Mouse (Mus musculus): Measurements from ENCODE around the gene Nek1. TPM values are rescaled to one million over a fixed set of nuclear protein-coding genes. Genes with fewer than 3 reads are reported as not detected.

The Nek1 gene
- total and polyA plus RNA-seq, 3 experiments: 4.0 to 10.5 (median 9.3) TPM

DNA sequence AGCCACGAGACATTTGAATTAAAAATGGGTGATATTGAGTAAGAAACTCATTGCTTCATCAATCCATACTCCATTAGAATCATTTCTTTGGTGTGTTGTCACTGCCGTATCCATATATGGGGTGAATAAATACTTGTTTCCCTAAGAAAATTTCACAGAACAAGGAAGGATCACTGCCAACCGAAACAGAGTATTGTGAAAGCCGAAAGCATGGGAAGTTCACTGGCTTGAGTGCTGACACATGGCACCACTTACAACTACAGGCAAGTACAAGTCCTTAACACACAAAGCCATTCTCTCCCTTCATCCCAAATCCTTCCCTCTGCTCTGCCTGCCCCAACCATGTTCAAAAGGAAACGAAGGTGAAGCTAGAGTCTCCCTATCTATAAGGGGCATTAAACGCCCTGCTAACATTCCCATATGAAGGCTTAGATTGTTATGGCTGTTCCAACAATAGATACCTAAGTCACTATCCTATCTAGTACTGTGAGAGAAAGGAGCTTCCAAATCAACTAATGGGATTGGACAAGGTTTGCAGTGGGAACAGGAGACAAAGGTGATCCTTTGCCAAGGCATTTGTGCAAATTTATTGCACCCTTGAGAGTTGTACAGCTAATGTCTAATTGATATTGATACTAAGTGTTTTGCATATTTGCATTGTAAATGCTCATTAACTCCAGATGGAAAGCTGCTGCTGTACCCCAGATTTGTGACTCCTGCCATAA lies 168.6 kb downstream of the Nek1 start:
- DNase-seq: no peak
- H3K9ac ChIP-seq (ENCODE audit: low read depth, low read length): no peak overlapping the region
- WGBS: 78% methylated on average over 6 of the region's 6 CpGs
- no peaks in the 10 kb centered on the region for H3K27me3 ChIP-seq (ENCODE audit: control insufficient read depth, insufficient read depth, low read length)
- H3K4me3 ChIP-seq: no peak overlapping the region
- no peaks in the 10 kb centered on the region for H3K4me1 ChIP-seq (ENCODE audit: control insufficient read depth, insufficient read depth, low read length)
- no peaks in the 10 kb centered on the region for H3K36me3 ChIP-seq (ENCODE audit: control insufficient read depth, insufficient read depth, low read length)
- no peak overlapping the region for H3K27ac ChIP-seq
- TF ChIP-seq EP300 (IDR thresholded peaks at IDR 0.05; ENCODE audit: insufficient read depth, low read depth, low read length): no peak
- no peak for TF ChIP-seq POLR2A (IDR thresholded peaks at IDR 0.05; ENCODE audit: insufficient read depth, low read depth, low read length)
- intact Hi-C loops (cut with DNase I): no loop called here
- H3K79me2 ChIP-seq (replicated peaks; ENCODE audit: control insufficient read depth, insufficient read depth, low read length): no peaks in the 10 kb centered on the region

DNA sequence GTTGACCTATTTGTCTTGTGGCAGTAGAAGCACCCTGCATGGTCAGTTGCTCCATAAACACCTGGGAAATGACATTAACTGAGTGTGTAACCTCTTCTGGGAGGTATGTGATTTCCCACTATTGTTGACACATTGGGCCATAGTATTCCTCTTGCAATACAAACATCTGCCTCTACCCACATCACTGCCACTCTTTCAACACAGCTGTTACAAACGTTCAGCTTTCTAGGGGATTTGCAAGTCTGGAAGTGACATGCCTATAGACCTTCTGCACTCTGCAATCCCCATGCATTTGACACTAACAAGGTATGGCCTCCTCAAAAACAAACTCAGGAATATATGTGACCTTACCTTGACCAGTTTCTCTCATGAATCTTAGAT lies 169.2 kb downstream of the Nek1 start:
- Histone ChIP-seq H3K79me2 (replicated peaks; ENCODE audit: control insufficient read depth, insufficient read depth, low read length) (no peaks in the 10 kb centered on the region), H3K9ac (ENCODE audit: low read depth, low read length) (no peak overlapping the region), H3K4me1 (ENCODE audit: control insufficient read depth, insufficient read depth, low read length) (no peaks in the 10 kb centered on the region), H3K36me3 (ENCODE audit: control insufficient read depth, insufficient read depth, low read length) (no peaks in the 10 kb centered on the region), H3K4me3 (no peak overlapping the region), H3K27ac (no peak overlapping the region), H3K27me3 (ENCODE audit: control insufficient read depth, insufficient read depth, low read length) (no peaks in the 10 kb centered on the region)
- no peak for TF ChIP-seq CTCF (IDR thresholded peaks at IDR 0.05)
- TF ChIP-seq POLR2A (IDR thresholded peaks at IDR 0.05; ENCODE audit: insufficient read depth, low read depth, low read length): no peak
- TF ChIP-seq EP300 (IDR thresholded peaks at IDR 0.05; ENCODE audit: insufficient read depth, low read depth, low read length): no peak
- intact Hi-C loops (cut with DNase I): no loop called here
- 69% methylated on average over 1 of the region's 1 CpGs for WGBS
- DNase-seq: no peak

DNA sequence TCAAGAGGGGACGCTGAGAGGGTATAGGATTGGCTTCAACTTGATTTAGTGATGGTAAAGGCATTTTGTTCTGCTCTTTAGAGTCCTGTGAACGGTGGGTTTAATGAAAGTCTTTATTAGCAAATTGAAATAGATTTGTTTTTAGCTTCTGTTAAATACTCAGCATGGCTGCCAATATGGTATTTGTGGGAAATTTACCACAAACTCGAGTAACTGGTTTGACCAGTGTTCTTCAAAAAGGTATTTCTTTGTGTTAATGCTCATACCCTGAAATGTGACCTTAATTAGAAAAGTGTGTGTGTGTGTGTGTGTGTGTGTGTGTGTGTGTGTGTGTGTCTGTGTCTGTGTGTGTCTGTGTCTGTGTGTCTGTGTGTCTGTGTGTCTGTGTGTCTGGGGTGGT lies 178.6 kb downstream of the Nek1 start:
- Histone ChIP-seq H3K27me3 (ENCODE audit: control insufficient read depth, insufficient read depth, low read length) (no peaks in the 10 kb centered on the region), H3K4me3 (no peak overlapping the region), H3K79me2 (replicated peaks; ENCODE audit: control insufficient read depth, insufficient read depth, low read length) (no peaks in the 10 kb centered on the region), H3K9ac (ENCODE audit: low read depth, low read length) (no peak overlapping the region), H3K36me3 (ENCODE audit: control insufficient read depth, insufficient read depth, low read length) (no peaks in the 10 kb centered on the region), H3K27ac (no peak overlapping the region), H3K4me1 (ENCODE audit: control insufficient read depth, insufficient read depth, low read length) (no peaks in the 10 kb centered on the region)
- intact Hi-C loops (cut with DNase I): no loop called here
- no peak for TF ChIP-seq EP300 (IDR thresholded peaks at IDR 0.05; ENCODE audit: insufficient read depth, low read depth, low read length)
- TF ChIP-seq POLR2A (IDR thresholded peaks at IDR 0.05; ENCODE audit: insufficient read depth, low read depth, low read length): no peak
- no peak for TF ChIP-seq CTCF (IDR thresholded peaks at IDR 0.05)
- WGBS: 84% methylated on average over 3 of the region's 3 CpGs
- no peak for DNase-seq

DNA sequence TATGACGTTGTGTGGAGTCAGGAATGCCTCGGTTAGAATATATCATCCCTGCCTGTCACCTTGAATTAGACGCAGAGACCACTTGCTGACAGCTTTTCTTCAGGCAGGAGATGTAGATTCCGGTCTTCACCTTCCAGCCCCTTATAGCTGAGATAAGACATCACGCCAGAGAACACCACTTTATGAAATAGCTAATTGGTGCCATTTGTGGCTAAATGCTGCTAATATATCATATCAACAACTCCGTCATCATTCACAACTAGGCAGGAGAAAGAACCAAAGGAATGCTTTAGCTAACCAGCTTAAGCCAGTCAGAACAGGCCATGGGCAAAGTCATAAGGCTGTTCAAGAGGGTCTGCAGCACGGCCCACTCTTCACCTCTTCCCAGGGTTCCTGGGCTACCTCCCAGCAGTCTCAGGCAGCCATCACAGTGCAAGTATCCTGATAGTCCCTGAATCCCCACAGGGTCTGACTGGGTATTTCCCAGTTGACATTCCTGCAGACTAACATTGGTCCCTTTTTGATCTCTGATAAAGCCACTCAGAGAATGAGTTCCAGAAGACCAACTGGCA lies 181.0 kb downstream of the Nek1 start:
- no peak overlapping the region for H3K27ac ChIP-seq
- no peaks in the 10 kb centered on the region for H3K79me2 ChIP-seq (replicated peaks; ENCODE audit: control insufficient read depth, insufficient read depth, low read length)
- H3K4me3 ChIP-seq: no peak overlapping the region
- H3K9ac ChIP-seq (ENCODE audit: low read depth, low read length): no peak overlapping the region
- H3K27me3 ChIP-seq (ENCODE audit: control insufficient read depth, insufficient read depth, low read length): no peaks in the 10 kb centered on the region
- no peak for TF ChIP-seq POLR2A (IDR thresholded peaks at IDR 0.05; ENCODE audit: insufficient read depth, low read depth, low read length)
- TF ChIP-seq EP300 (IDR thresholded peaks at IDR 0.05; ENCODE audit: insufficient read depth, low read depth, low read length): no peak
- TF ChIP-seq CTCF (IDR thresholded peaks at IDR 0.05): no peak
- H3K4me1 ChIP-seq (ENCODE audit: control insufficient read depth, insufficient read depth, low read length): no peaks in the 10 kb centered on the region
- no peaks in the 10 kb centered on the region for H3K36me3 ChIP-seq (ENCODE audit: control insufficient read depth, insufficient read depth, low read length)
- 63% methylated on average over 7 of the region's 7 CpGs for WGBS
- DNase-seq: no peak
- intact Hi-C loops (cut with DNase I): no loop called here

DNA sequence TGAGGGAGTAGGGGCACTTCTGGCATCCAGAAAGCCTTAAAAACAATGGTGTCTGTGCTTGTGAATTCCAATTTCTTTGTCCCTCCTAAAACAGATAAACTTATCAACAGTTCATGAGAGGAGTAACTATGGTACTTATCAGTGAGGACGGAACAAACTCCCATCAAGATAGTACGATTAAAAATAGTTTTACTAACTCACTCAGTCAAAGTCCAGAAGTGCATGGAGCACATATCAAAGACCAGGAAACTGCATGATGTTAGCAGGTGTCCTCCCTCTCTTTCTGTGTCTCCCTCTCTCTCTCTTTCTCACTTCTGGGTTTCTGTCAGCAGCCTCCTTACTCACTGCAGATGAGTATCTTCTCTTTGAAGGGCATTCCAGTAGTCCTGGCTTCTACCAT lies 182.9 kb downstream of the Nek1 start:
- H3K36me3 ChIP-seq (ENCODE audit: control insufficient read depth, insufficient read depth, low read length): no peaks in the 10 kb centered on the region
- 41% methylated on average over 2 of the region's 2 CpGs for WGBS
- H3K9ac ChIP-seq (ENCODE audit: low read depth, low read length): no peak overlapping the region
- H3K27me3 ChIP-seq (ENCODE audit: control insufficient read depth, insufficient read depth, low read length): no peaks in the 10 kb centered on the region
- no peaks in the 10 kb centered on the region for H3K4me1 ChIP-seq (ENCODE audit: control insufficient read depth, insufficient read depth, low read length)
- TF ChIP-seq POLR2A (IDR thresholded peaks at IDR 0.05; ENCODE audit: insufficient read depth, low read depth, low read length) (no peak), EP300 (IDR thresholded peaks at IDR 0.05; ENCODE audit: insufficient read depth, low read depth, low read length) (no peak), CTCF (IDR thresholded peaks at IDR 0.05) (no peak)
- H3K79me2 ChIP-seq (replicated peaks; ENCODE audit: control insufficient read depth, insufficient read depth, low read length): no peaks in the 10 kb centered on the region
- no peak for DNase-seq
- H3K27ac ChIP-seq: no peak overlapping the region
- H3K4me3 ChIP-seq: no peak overlapping the region
- intact Hi-C loops (cut with DNase I): no loop called here

All from heart, adult 2 months (tissue).